8 mouse cellular contexts compared by ENCODE assay signal in genomic region chr13:28988751-28989703, GRCm38 (mm10). TPM values are rescaled to one million over a fixed set of nuclear protein-coding genes. Genes with fewer than 3 reads are reported as not detected.
DNase-seq lines count a peak whose midpoint lies in the region; ATAC-seq lines count a peak whose summit lies in the region.

No protein-coding gene starts in this region.

- WGBS in liver, embryonic 12.5 days (ENCODE audit: insufficient replicate concordance), result 36% methylated on average over 16 of the region's 16 CpGs
- 29% methylated on average over 16 of the region's 16 CpGs for WGBS in forebrain, embryonic 15.5 days
- WGBS in limb, embryonic 11.5 days, result 44% methylated on average over 16 of the region's 16 CpGs
- WGBS in stomach, embryonic 16.5 days, result 39% methylated on average over 16 of the region's 16 CpGs

- peak overlapping the region; percentile 19; the same call in 1 of the 2 replicates for H3K4me2 ChIP-seq in liver, embryonic 12.5 days
- no peak overlapping the region for H3K4me2 ChIP-seq in forebrain, embryonic 15.5 days (replicated peaks)
- H3K4me2 ChIP-seq in limb, embryonic 11.5 days (ENCODE audit: low read depth, severe bottlenecking), result no peak overlapping the region
- peak overlapping the region; percentile 8; the same call in 1 of the 2 replicates for H3K4me2 ChIP-seq in stomach, embryonic 16.5 days (ENCODE audit: low read depth, low read length)

- H3K27me3 ChIP-seq in liver, embryonic 12.5 days (replicated peaks), result no peaks in the 10 kb centered on the region
- no peaks in the 10 kb centered on the region for H3K27me3 ChIP-seq in forebrain, embryonic 15.5 days
- no peaks in the 10 kb centered on the region for H3K27me3 ChIP-seq in limb, embryonic 11.5 days (ENCODE audit: control insufficient read depth, insufficient read depth, low read length)
- no peaks in the 10 kb centered on the region for H3K27me3 ChIP-seq in stomach, embryonic 16.5 days (ENCODE audit: control insufficient read depth, insufficient read depth, low read length)

- DNase-seq in liver, result no peak
- DNase-seq in limb, embryonic 11.5 days (ENCODE audit: low spot score), result peak; percentile 24
- DNase-seq in cerebellum, adult 18-20 months, result no peak
- DNase-seq in layer of hippocampus, postnatal 36 days, result no peak
- DNase-seq in left cerebral cortex, postnatal 10 days (ENCODE audit: extremely low spot score in 1 of 2, low spot score in 2 of 2), result no peak

- H3K27ac ChIP-seq in liver, embryonic 12.5 days, result no peak overlapping the region
- no peak overlapping the region for H3K27ac ChIP-seq in forebrain, embryonic 15.5 days (replicated peaks)
- no peak overlapping the region for H3K27ac ChIP-seq in limb, embryonic 11.5 days (replicated peaks; ENCODE audit: low read depth, low read length)
- H3K27ac ChIP-seq in stomach, embryonic 16.5 days (ENCODE audit: low read length), result no peak overlapping the region

- intact Hi-C loops in left cerebral cortex, postnatal 10 days (cut with DNase I), result no loop called here

- H3K4me3 ChIP-seq in liver, embryonic 12.5 days, result no peak overlapping the region
- no peak overlapping the region for H3K4me3 ChIP-seq in forebrain, embryonic 15.5 days
- H3K4me3 ChIP-seq in limb, embryonic 11.5 days (ENCODE audit: low read depth, low read length), result no peak overlapping the region
- H3K4me3 ChIP-seq in stomach, embryonic 16.5 days (replicated peaks; ENCODE audit: low read length), result no peak overlapping the region

- H3K4me1 ChIP-seq in liver, embryonic 12.5 days, result no peaks in the 10 kb centered on the region; the same call in 1 of the 2 replicates
- peaks cover 14% of the 10 kb centered on the region for H3K4me1 ChIP-seq in forebrain, embryonic 15.5 days
- peaks cover 3% of the 10 kb centered on the region; the same call in 1 of the 2 replicates for H3K4me1 ChIP-seq in limb, embryonic 11.5 days (ENCODE audit: control insufficient read depth, insufficient read depth, low read length)
- peaks cover 12% of the 10 kb centered on the region; the same call in 1 of the 2 replicates for H3K4me1 ChIP-seq in stomach, embryonic 16.5 days (ENCODE audit: control insufficient read depth, insufficient read depth, low read length)

- no peaks in the 10 kb centered on the region for H3K9me3 ChIP-seq in liver, embryonic 12.5 days (replicated peaks)
- no peaks in the 10 kb centered on the region for H3K9me3 ChIP-seq in forebrain, embryonic 15.5 days
- no peaks in the 10 kb centered on the region for H3K9me3 ChIP-seq in limb, embryonic 11.5 days (ENCODE audit: control insufficient read depth, low read length)
- no peaks in the 10 kb centered on the region for H3K9me3 ChIP-seq in stomach, embryonic 16.5 days (replicated peaks; ENCODE audit: control insufficient read depth, low read length)

- H3K9ac ChIP-seq in liver, embryonic 12.5 days, result no peak overlapping the region
- H3K9ac ChIP-seq in forebrain, embryonic 15.5 days (replicated peaks), result no peak overlapping the region
- H3K9ac ChIP-seq in limb, embryonic 11.5 days (ENCODE audit: low read length), result no peak overlapping the region
- no peak overlapping the region for H3K9ac ChIP-seq in stomach, embryonic 16.5 days (ENCODE audit: low read length)

- H3K36me3 ChIP-seq in liver, embryonic 12.5 days, result no peaks in the 10 kb centered on the region
- H3K36me3 ChIP-seq in forebrain, embryonic 15.5 days, result no peaks in the 10 kb centered on the region
- no peaks in the 10 kb centered on the region for H3K36me3 ChIP-seq in limb, embryonic 11.5 days (ENCODE audit: control insufficient read depth, insufficient read depth, low read length)
- no peaks in the 10 kb centered on the region for H3K36me3 ChIP-seq in stomach, embryonic 16.5 days (ENCODE audit: control insufficient read depth, insufficient read depth, low read length)

- no peak for ATAC-seq in liver, embryonic 12.5 days
- ATAC-seq in forebrain, embryonic 15.5 days (replicated peaks), result peak; percentile 68
- no peak for ATAC-seq in limb, embryonic 11.5 days (ENCODE audit: insufficient number of reproducible peaks, low FRiP score, low TSS enrichment, low read depth)
- peak; percentile 72; the same call in 1 of the 2 replicates for ATAC-seq in stomach, embryonic 16.5 days (ENCODE audit: insufficient read depth, low FRiP score)

RNA-seq across cellular contexts. Expression of gene Sox4, which starts 35.5 kb away (rescaled TPM):
- polyA plus RNA-seq in liver, embryonic 12.5 days (2016; fragmentation: Nextera tagmentation; extraction: Ambion mirVana), result 9.3 and 11.2 TPM in 2 replicates
- polyA plus RNA-seq in forebrain, embryonic 15.5 days (2015; fragmentation: Nextera tagmentation; extraction: Ambion mirVana), result 344 and 362 TPM in 2 replicates
- polyA plus RNA-seq in limb, embryonic 11.5 days (2014; fragmentation: Nextera tagmentation; extraction: Ambion mirVana), result 114 and 117 TPM in 2 replicates
- 12.5 and 16.8 TPM in 2 replicates for polyA plus RNA-seq in stomach, embryonic 16.5 days (2015; fragmentation: Nextera tagmentation; extraction: Ambion mirVana)
- total RNA-seq in layer of hippocampus, postnatal 36 days (2021), result 10 to 100 TPM; 23.7 to 25.0 TPM
- total RNA-seq in left cerebral cortex, postnatal 10 days (2021), result 10 to 100 TPM; 54.7 to 70.7 TPM

Comparison
In these comparisons a context has a peak if more than half of its experiments do, and no peak if none do; other contexts are left out.
1. ATAC-seq: peak in forebrain, embryonic 15.5 days (single experiment) and stomach, embryonic 16.5 days (single experiment); none in liver, embryonic 12.5 days (single experiment) and limb, embryonic 11.5 days (single experiment).
2. H3K4me2 ChIP-seq: peak in liver, embryonic 12.5 days (single experiment) and stomach, embryonic 16.5 days (single experiment); none in forebrain, embryonic 15.5 days (single experiment) and limb, embryonic 11.5 days (single experiment).